Mouse (Mus musculus) liver, embryonic 14.5 days (tissue): ENCODE results near the gene Clta.

ENCODE experiments used
- CTCF ChIP-seq: IDR thresholded peaks from 2 replicates; pipeline ENCODE4 v1.5.1; 2016; ENCODE audit warnings: antibody characterized with exemption, low read depth, control low read depth
- EP300 ChIP-seq: IDR thresholded peaks from 2 replicates; pipeline ENCODE4 v1.6.1; 2016; ENCODE audit warnings: antibody characterized with exemption, low read depth

DNA sequence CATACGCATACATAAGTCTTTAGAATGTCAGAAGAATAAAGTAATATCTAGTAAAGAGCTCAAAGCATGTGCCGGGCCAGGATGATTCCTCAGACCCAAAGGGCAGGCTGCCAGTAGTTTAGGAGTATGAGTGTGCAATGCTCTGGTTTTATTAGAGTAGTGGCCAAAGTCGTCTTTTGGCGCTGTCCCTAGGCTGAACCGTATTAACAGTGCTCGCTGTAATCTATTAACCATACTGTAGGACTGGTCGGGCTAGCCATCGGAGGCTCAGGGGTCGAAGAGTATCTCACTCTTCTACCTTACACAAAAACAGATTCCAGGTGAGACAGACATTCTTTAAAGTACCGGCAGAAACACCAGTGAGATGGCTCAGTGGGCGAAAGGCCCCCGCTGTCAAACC, 12.5 kb downstream of the Clta start:
- TF ChIP-seq EP300 = no peak
- TF ChIP-seq CTCF = no peak
